Mouse (Mus musculus): ENCODE measurements around the gene Sco1. TPM values are rescaled to one million over a fixed set of nuclear protein-coding genes. Genes with fewer than 3 reads are reported as not detected.
A peak's percentile ranks its signal among the peaks of the same experiment; 100 is the strongest.
"Not testable (repeated sequence)": the region's sequence is repeated elsewhere in the genome, so short reads cannot be mapped to it uniquely, and the experiment has no call there.

Sco1 gene
- total RNA-seq (2017), result 13.8 to 17.9 TPM (median 14.6 TPM) in 3 replicates

DNA sequence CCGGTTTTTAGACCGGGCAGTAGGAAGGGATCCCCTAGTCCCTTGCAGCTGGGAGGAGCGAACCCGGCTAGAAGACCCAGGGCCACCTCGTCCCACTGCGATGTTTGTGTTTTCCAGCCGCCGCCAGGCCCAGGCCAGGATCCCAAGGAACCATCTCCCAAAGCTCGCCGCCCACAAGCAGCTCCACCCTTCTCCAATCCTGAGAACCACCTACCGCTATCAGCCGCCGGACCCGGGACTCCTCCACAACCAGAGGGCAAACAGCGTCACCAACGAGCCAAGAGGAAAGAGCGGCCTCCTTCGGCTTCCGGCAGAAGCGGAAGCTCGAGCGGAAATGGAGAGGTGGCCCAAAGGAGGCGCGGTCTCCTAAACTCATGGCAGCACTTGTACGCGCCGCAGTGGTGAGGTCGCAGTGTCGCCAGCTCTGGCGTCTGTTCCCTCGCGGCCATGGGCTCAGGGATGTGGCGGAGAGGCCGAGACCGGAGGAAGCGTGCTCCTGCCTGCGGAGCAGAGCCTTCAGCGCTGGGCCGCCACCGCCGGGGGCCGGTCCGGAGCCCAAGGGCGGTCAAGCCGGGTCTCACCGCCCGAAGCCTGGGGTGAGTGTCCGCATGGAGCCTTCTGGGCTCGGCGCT, at the start of gene Sco1, which contains the start of gene Adprm:
Gene Sco1 (plus strand): TSS at position 350 of the 632 bp plus-strand sequence.
Gene Adprm (minus strand): TSS at position 274 of the 632 bp plus-strand sequence.
- peak; percentile 99 for ATAC-seq (replicated peaks; ENCODE audit: insufficient number of reproducible peaks, low FRiP score, low TSS enrichment, poor library complexity, severe bottlenecking)

DNA sequence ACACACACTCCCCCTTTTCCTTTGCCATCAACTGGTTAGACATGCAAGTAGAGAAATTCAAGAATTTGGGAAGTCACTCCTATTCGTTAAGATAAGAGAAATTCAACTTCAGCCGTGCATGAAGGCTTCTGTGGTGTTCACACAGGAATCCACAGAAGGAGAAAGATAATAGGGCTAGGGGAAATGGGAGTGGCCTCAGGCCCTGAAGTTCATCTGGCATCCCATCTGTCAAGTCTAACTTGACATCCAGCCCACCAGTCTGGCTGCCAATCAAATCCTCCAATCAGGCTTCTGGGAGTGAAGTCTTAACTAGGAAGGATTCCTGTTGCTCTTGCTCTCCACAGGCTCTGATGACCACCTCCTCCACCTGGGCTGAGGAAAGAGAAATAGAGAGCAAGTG, 49.6 kb upstream of the Sco1 start:
- no peak for ATAC-seq (replicated peaks; ENCODE audit: insufficient number of reproducible peaks, low FRiP score, low TSS enrichment, poor library complexity, severe bottlenecking)

DNA sequence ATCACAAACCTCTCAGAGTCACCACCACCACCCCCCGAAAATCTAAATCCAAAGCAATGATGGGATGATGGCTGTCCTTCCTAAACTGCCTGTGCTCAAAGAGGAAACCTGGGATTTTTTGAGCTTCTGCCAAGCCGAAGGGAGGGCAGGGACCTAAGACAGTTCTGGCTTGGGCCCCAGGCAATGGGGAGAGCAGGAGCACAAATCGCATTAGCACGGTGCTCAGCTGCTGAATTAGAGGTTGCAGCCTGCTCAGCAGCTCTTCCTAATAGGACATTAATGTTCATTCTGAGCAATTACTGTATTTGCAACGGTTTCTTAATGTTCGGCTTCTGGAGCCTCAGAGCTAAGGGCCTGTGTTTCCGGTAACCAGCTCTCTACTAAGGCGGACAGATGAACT, 44.5 kb upstream of the Sco1 start:
- ATAC-seq (replicated peaks; ENCODE audit: insufficient number of reproducible peaks, low FRiP score, low TSS enrichment, poor library complexity, severe bottlenecking), result no peak

DNA sequence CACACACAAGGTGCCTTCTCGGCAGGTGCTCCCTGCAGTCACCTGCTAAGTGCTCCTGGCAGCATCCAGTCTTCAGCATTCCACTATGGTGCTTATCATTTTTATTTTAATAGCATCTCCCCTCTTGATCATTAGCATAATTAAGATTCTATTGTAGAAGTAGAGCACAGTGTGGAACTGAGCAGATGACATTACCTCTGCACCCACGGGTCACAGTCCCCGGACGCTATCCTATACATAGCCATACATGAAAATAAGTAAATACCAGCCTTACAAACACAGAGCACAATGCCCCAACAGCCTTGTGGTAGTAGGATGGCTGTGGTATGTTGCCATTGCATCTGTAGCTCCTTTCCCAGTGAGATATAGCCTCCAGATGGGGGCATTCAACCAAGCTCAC, 43.9 kb upstream of the Sco1 start:
- ATAC-seq (replicated peaks; ENCODE audit: insufficient number of reproducible peaks, low FRiP score, low TSS enrichment, poor library complexity, severe bottlenecking), result no peak

DNA sequence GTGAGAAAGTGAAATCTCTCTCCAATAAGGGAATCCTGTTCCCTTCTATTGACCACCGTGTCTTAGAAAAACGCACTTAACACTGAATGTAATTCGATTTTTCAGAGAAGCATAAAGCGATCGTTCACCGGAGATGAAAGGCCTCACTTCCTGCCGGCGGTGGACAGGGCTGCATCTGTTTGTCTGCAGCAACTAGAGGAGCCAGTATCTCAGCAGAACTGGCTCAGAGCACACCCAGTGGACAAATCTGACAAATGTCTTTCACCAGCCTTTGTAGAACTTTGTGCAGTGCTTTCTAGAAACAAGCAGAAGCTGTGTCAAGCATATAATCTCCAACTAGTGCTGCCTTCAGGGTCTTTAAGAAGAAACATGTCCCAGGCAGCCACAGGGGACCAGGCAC, 42.0 kb upstream of the Sco1 start:
- ATAC-seq (replicated peaks; ENCODE audit: insufficient number of reproducible peaks, low FRiP score, low TSS enrichment, poor library complexity, severe bottlenecking), result no peak

DNA sequence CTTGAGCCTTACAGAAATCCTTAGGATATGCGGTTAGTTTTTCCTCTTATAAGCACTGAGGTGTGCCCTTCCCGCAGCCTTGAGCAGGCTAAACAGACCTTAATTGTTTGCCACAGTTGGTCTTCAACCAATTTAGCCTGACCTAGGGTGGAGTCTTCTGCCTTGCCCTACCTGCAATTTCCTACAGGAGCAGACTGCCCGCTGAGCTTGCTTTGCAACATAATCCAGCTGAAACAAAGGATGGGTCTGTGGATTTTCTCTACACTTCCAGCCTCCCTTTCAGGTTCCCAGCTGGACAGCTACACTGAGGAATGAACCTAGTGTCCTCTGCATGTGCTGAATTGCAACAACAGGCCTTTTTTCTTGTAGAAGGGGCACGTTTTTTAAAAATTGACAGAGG, 40.8 kb upstream of the Sco1 start:
- no peak for ATAC-seq (replicated peaks; ENCODE audit: insufficient number of reproducible peaks, low FRiP score, low TSS enrichment, poor library complexity, severe bottlenecking)

DNA sequence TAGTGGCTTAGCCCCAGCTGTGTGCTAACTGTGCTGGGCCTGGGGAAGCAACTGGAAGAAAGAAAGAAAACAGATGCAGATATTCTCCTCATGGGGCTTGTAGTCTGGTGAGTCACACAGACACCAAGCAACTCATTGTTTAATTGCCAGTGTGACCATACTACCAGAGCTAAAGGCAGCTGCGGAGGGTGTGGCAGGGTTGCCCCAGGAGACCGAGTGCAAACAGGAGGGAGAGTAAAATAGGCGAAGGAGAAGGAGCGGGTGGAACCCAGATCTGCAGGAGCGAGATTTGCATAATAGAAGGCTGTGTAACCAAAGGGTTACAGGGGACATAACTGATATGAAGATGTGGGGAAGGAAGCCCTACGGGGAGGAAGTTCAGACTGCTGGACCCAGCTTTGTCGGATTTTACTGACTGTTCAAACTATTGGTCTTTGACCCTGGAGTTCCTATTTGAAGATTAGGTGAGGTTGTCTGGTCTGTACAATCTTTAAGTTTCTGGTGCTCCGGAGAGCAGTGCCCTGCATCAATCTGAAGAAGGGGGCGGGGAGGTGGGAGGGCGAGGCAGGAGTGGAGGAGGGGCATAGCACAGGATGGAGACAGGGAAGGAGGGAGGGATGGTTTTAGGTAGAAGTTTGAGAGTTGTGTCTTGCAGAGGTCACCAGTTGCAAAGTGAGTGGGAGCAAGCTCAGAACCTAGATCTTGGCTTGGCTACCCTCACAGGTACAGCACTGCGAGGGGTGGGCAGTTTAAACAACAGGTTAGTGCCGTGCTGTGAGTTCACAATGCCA, 34.5 kb upstream of the Sco1 start:
- no peak for ATAC-seq (replicated peaks; ENCODE audit: insufficient number of reproducible peaks, low FRiP score, low TSS enrichment, poor library complexity, severe bottlenecking)

DNA sequence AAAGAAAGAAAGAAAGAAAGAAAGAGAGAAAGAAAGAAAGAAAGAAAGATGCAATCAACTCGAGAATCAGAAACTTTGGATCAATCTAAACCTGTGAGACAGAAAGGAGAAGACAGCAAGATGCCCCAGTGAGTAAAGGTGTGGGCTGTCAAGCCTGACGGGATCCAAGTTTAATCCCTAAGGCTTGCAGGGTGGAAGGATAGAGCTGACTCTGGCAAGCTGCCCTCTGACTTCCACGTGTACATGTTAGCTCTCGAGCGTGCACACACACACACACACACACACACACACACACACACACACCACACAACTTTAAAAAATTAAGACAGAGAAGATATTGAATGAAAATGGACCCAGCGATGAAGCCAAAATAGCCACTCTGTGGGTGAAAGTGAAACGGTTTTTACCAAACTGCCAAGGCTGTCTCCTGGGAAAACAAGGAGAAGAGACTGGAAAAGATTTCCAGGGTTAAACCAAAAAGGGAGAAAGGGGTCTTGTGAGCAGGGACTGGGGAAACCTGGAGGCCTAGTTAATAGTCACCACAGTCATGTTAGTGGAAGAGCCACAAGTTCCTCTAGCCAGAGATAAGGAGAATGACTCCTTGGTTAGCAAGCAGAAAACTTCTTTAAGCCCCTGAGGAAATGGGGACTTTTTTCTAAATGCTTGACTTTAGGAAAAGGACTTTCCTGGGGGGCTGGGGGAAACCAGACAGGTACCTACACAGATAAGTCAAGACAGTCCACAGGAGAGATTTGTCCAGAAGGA, 32.6 kb upstream of the Sco1 start:
- ATAC-seq (replicated peaks; ENCODE audit: insufficient number of reproducible peaks, low FRiP score, low TSS enrichment, poor library complexity, severe bottlenecking), result no peak

GRCm38 (mm10) chr11:67020948-67021347, 31.5 kb upstream of the Sco1 start:
- no peak; the same call in 1 of the 2 replicates for ATAC-seq (replicated peaks; ENCODE audit: insufficient number of reproducible peaks, low FRiP score, low TSS enrichment, poor library complexity, severe bottlenecking)

GRCm38 (mm10) chr11:67022354-67023115, 29.9 kb upstream of the Sco1 start:
- ATAC-seq (replicated peaks; ENCODE audit: insufficient number of reproducible peaks, low FRiP score, low TSS enrichment, poor library complexity, severe bottlenecking), result no peak

- not testable (repeated sequence) for ATAC-seq (replicated peaks; ENCODE audit: insufficient number of reproducible peaks, low FRiP score, low TSS enrichment, poor library complexity, severe bottlenecking)
Observed at GRCm38 (mm10) chr11:67023191-67023590, 29.3 kb upstream of the Sco1 start.

- ATAC-seq (replicated peaks; ENCODE audit: insufficient number of reproducible peaks, low FRiP score, low TSS enrichment, poor library complexity, severe bottlenecking), result no peak
Observed at GRCm38 (mm10) chr11:67023802-67024340, 28.6 kb upstream of the Sco1 start.

- peak; percentile 97 for ATAC-seq (replicated peaks; ENCODE audit: insufficient number of reproducible peaks, low FRiP score, low TSS enrichment, poor library complexity, severe bottlenecking)
Observed at GRCm38 (mm10) chr11:67024867-67025477, 27.5 kb upstream of the Sco1 start, which contains the start of gene Tmem220. Tmem220 (plus strand) TSS chr11:67025154.

GRCm38 (mm10) chr11:67030904-67031602, 21.4 kb upstream of the Sco1 start:
- no peak for ATAC-seq (replicated peaks; ENCODE audit: insufficient number of reproducible peaks, low FRiP score, low TSS enrichment, poor library complexity, severe bottlenecking)

- ATAC-seq (replicated peaks; ENCODE audit: insufficient number of reproducible peaks, low FRiP score, low TSS enrichment, poor library complexity, severe bottlenecking), result no peak
Observed at GRCm38 (mm10) chr11:67031603-67031915, 20.9 kb upstream of the Sco1 start.

DNA sequence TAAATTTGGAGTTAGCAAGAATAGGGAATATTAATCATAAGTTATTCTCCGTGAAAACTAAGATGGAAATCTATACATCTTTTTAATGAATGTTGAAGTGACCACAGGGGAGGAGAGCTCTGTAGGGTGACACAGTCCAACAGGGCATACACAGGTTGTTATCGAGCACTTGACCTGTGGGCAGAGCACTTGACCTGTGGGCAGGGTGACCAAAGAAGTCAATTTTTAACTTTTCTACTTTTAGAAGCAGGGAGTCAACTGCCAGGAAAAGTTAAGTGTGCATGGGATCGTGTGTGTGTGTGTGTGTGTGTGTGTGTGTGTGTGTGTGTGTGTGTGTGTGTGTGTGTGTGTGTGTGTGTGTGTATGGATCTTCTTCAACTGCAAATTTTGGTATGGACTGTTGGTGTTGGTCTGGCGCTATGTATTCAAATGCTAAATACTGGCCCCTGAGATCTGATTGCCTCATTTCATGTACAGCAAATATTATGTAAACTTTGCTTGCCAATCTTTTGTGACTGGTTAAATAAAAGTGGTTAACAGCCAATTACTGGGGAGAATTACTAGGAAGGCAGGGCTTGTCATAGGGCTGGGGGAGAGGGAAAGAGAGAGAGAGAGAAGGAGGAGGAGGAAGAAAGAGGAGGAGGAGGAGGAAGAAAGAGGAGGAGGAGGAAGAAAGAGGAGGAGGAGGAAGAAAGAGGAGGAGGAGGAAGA, 17.5 kb upstream of the Sco1 start:
- ATAC-seq (replicated peaks; ENCODE audit: insufficient number of reproducible peaks, low FRiP score, low TSS enrichment, poor library complexity, severe bottlenecking), result no peak

DNA sequence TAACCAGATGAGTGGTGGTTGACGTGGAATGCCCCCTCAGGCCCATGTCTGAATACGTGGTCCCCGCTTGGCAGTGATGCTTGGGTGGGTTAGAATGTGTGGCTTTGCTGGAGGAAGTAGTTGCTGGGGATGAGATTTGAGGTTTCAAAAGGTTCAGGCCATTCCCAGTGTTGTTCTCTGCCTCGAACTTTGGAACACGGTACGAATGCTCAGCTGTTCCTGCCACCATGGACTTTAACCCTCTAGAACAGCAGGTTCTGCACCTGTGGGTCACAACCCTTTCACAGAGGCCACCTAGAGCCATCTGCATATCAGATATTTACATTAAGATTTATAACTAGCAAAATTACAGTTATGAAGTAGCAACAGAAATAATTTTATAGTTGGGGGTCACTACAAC, 16.2 kb upstream of the Sco1 start:
- ATAC-seq (replicated peaks; ENCODE audit: insufficient number of reproducible peaks, low FRiP score, low TSS enrichment, poor library complexity, severe bottlenecking), result no peak
